Mouse (Mus musculus): ENCODE results near the gene Bri3. TPM values are rescaled to one million over a fixed set of nuclear protein-coding genes. Genes with fewer than 3 reads are reported as not detected.

Bri3 gene
- total and polyA plus RNA-seq, 3 experiments, result 21.6 to 40.5 TPM; not detected in 1

- Histone ChIP-seq H3K4me3 (ENCODE audit: control insufficient read depth in 1 of 2, insufficient read depth in 1 of 2, low read depth in 2 of 2, low read length in 2 of 2) (no peak overlapping the region), H3K79me2 (ENCODE audit: control insufficient read depth, insufficient read depth, low read length, poor library complexity) (no peaks in the 10 kb centered on the region), H3K27me3 (ENCODE audit: control insufficient read depth in 1 of 2, insufficient read depth in 2 of 2, low read length in 2 of 2) (no peaks in the 10 kb centered on the region), H3K9me3 (replicated peaks; ENCODE audit: insufficient read depth, low read length) (no peaks in the 10 kb centered on the region), H3K27ac (ENCODE audit: control insufficient read depth, low read depth, low read length) (no peak overlapping the region), H3K9ac (ENCODE audit: control insufficient read depth, low read depth, low read length, poor library complexity, severe bottlenecking) (no peak overlapping the region), H3K4me1 (ENCODE audit: control insufficient read depth in 1 of 2, insufficient read depth in 2 of 2, low read length in 2 of 2) (peaks cover 0 to 12% of the 10 kb centered on the region in 2 experiments; a peak in 2 of 4 replicates), H3K36me3 (ENCODE audit: control insufficient read depth in 1 of 2, insufficient read depth in 2 of 2, low read length in 2 of 2) (peaks cover 0 to 6% of the 10 kb centered on the region in 2 experiments; a peak in 1 of 4 replicates)
- TF ChIP-seq TAL1 (IDR thresholded peaks at IDR 0.05; ENCODE audit: low read length), result no peak
- TF ChIP-seq RCOR1 (IDR thresholded peaks at IDR 0.05; ENCODE audit: low read depth, low read length), result no peak
- no peak for TF ChIP-seq MEF2A (IDR thresholded peaks at IDR 0.05; ENCODE audit: extremely low read depth, insufficient replicate concordance, low read depth, low read length, poor library complexity, severe bottlenecking)
- TF ChIP-seq MYB (IDR thresholded peaks at IDR 0.05; ENCODE audit: low read depth, low read length), result no peak
- TF ChIP-seq CTCF (IDR thresholded peaks at IDR 0.05 in 2 of 3, conservative IDR thresholded peaks at IDR 0.05 in 1 of 3; ENCODE audit: control insufficient read depth in 1 of 3, insufficient read depth in 1 of 3, low read depth in 2 of 3, low read length in 3 of 3, poor library complexity in 1 of 3, severe bottlenecking in 1 of 3), result no peak
- TF ChIP-seq ZMIZ1 (IDR thresholded peaks at IDR 0.05; ENCODE audit: low read depth, low read length), result no peak
- TF ChIP-seq POLR2AphosphoS2 (IDR thresholded peaks at IDR 0.05; ENCODE audit: low read length), result no peak
- TF ChIP-seq ZC3H11A (IDR thresholded peaks at IDR 0.05; ENCODE audit: low read depth, low read length), result no peak
- no peak for TF ChIP-seq NELFE (IDR thresholded peaks at IDR 0.05; ENCODE audit: low read depth, low read length)
- TF ChIP-seq ETS1 (IDR thresholded peaks at IDR 0.05; ENCODE audit: low read depth, low read length), result no peak
- no peak for TF ChIP-seq POLR2AphosphoS5 (IDR thresholded peaks at IDR 0.05; ENCODE audit: borderline replicate concordance, low read depth, low read length)
- no peak for TF ChIP-seq TCF12 (IDR thresholded peaks at IDR 0.05; ENCODE audit: low read depth, low read length)
- no peak for TF ChIP-seq UBTF (IDR thresholded peaks at IDR 0.05; ENCODE audit: borderline replicate concordance, insufficient read depth, low read depth, low read length)
- no peak for TF ChIP-seq POLR2A (IDR thresholded peaks at IDR 0.05; ENCODE audit: control insufficient read depth in 1 of 2, insufficient read depth in 1 of 2, low read depth in 1 of 2, low read length in 2 of 2, poor library complexity in 1 of 2)
- no peak for TF ChIP-seq ZKSCAN1 (IDR thresholded peaks at IDR 0.05; ENCODE audit: low read depth, low read length)
- no peak for TF ChIP-seq NRF1 (IDR thresholded peaks at IDR 0.05; ENCODE audit: insufficient read depth, low read depth, low read length, poor library complexity, severe bottlenecking)
- TF ChIP-seq CHD1 (IDR thresholded peaks at IDR 0.05; ENCODE audit: low read depth, low read length), result no peak
- DNase-seq (ENCODE audit: low read depth, low spot score), result no peak
Observed at GRCm38 (mm10) chr5:144282470-144283260, 38.4 kb downstream of the Bri3 start.

GRCm38 (mm10) chr5:144283551-144284031, 39.4 kb downstream of the Bri3 start:
- Histone ChIP-seq H3K27me3 (ENCODE audit: control insufficient read depth in 1 of 2, insufficient read depth in 2 of 2, low read length in 2 of 2) (no peaks in the 10 kb centered on the region), H3K4me3 (ENCODE audit: control insufficient read depth in 1 of 2, insufficient read depth in 1 of 2, low read depth in 2 of 2, low read length in 2 of 2) (no peak overlapping the region), H3K36me3 (ENCODE audit: control insufficient read depth in 1 of 2, insufficient read depth in 2 of 2, low read length in 2 of 2) (peaks cover 0 to 6% of the 10 kb centered on the region in 2 experiments; a peak in 1 of 4 replicates), H3K79me2 (ENCODE audit: control insufficient read depth, insufficient read depth, low read length, poor library complexity) (no peaks in the 10 kb centered on the region), H3K4me1 (ENCODE audit: control insufficient read depth in 1 of 2, insufficient read depth in 2 of 2, low read length in 2 of 2) (peaks cover 0 to 12% of the 10 kb centered on the region in 2 experiments; a peak in 2 of 4 replicates), H3K27ac (ENCODE audit: control insufficient read depth, low read depth, low read length) (no peak overlapping the region), H3K9me3 (replicated peaks; ENCODE audit: insufficient read depth, low read length) (no peaks in the 10 kb centered on the region), H3K9ac (ENCODE audit: control insufficient read depth, low read depth, low read length, poor library complexity, severe bottlenecking) (no peak overlapping the region)
- peak; percentile 66 for DNase-seq (ENCODE audit: low read depth, low spot score)
- no peak for TF ChIP-seq CHD2 (IDR thresholded peaks at IDR 0.05; ENCODE audit: low read length)
- no peak for TF ChIP-seq POLR2AphosphoS2 (IDR thresholded peaks at IDR 0.05; ENCODE audit: low read length)
- peak; percentile 53 for TF ChIP-seq ZNF384 (IDR thresholded peaks at IDR 0.05; ENCODE audit: low read depth, low read length)
- peak; percentile 54 for TF ChIP-seq SIN3A (IDR thresholded peaks at IDR 0.05; ENCODE audit: low read length)
- TF ChIP-seq MEF2A (IDR thresholded peaks at IDR 0.05; ENCODE audit: extremely low read depth, insufficient replicate concordance, low read depth, low read length, poor library complexity, severe bottlenecking), result no peak
- no peak for TF ChIP-seq MAZ (IDR thresholded peaks at IDR 0.05; ENCODE audit: low read depth, low read length)
- TF ChIP-seq UBTF (IDR thresholded peaks at IDR 0.05; ENCODE audit: borderline replicate concordance, insufficient read depth, low read depth, low read length), result no peak
- peak; percentile 67 for TF ChIP-seq ETS1 (IDR thresholded peaks at IDR 0.05; ENCODE audit: low read depth, low read length)
- no peak for TF ChIP-seq CTCF (IDR thresholded peaks at IDR 0.05 in 2 of 3, conservative IDR thresholded peaks at IDR 0.05 in 1 of 3; ENCODE audit: control insufficient read depth in 1 of 3, insufficient read depth in 1 of 3, low read depth in 2 of 3, low read length in 3 of 3, poor library complexity in 1 of 3, severe bottlenecking in 1 of 3)
